Mouse (Mus musculus) spleen, adult 2 months (tissue): ENCODE results near the gene Gapvd1. TPM values are rescaled to one million over a fixed set of nuclear protein-coding genes. Genes with fewer than 3 reads are reported as not detected.

Experiments
- DNase-seq, 2 experiments: peaks; one replicate each; pipeline versions ENCODE4 v3.0.0 to v3.0.0-alpha.2; 2012 to 2021; ENCODE audit warnings: low spot score in 2 of 2, low read depth in 1 of 2
- H3K27ac ChIP-seq: fragments of 200-500 bp; 2 replicates; pipeline ENCODE4 v1.5.1; 2012; ENCODE audit warnings: low read length, inconsistent platforms; ENCODE audit not compliant: insufficient read depth
- H3K27me3 ChIP-seq: fragments of 200-500 bp; 2 replicates; pipeline ENCODE4 v1.6.1; 2012; ENCODE audit warnings: mild to moderate bottlenecking, moderate library complexity, low read length, inconsistent platforms; ENCODE audit not compliant: control insufficient read depth, insufficient read depth
- H3K36me3 ChIP-seq: fragments of 200-500 bp; 2 replicates; pipeline ENCODE4 v1.6.1; 2012; ENCODE audit warnings: mild to moderate bottlenecking, low read length, inconsistent platforms; ENCODE audit not compliant: control insufficient read depth, insufficient read depth
- H3K4me1 ChIP-seq: fragments of 200-500 bp; 2 replicates; pipeline ENCODE4 v1.6.1; 2011; ENCODE audit warnings: inconsistent platforms; ENCODE audit not compliant: control insufficient read depth, insufficient read depth, insufficient read length
- H3K4me3 ChIP-seq: fragments of 200-500 bp; 2 replicates; pipeline ENCODE4 v1.5.1; 2011; ENCODE audit warnings: mild to moderate bottlenecking, inconsistent platforms; ENCODE audit not compliant: insufficient read depth, insufficient read length; ENCODE audit errors: extremely low read depth
- CTCF ChIP-seq: fragments of 200-500 bp; IDR thresholded peaks from 2 replicates; pipeline ENCODE4 v1.5.1; 2011; ENCODE audit warnings: mild to moderate bottlenecking, inconsistent platforms; ENCODE audit not compliant: insufficient read depth, insufficient read length, insufficient replicate concordance; ENCODE audit errors: extremely low read depth
- POLR2A ChIP-seq: fragments of 200-500 bp; IDR thresholded peaks from 2 replicates; pipeline ENCODE4 v1.6.1; 2011; ENCODE audit warnings: low read depth, low read length, inconsistent platforms
- WGBS: fragments of 180-500 bp; shearing (Covaris S2); methylation state at CpG from one replicate; pipeline ENCODE4 v1.1.7; 2018; 5-methylcytosine and 5-hydroxymethylcytosine counted together
- polyA plus RNA-seq: library from polyadenylated mRNA; depleted of rRNA; stranded (reverse); fragments of >200 nt; gene quantifications from 2 replicates; pipeline ENCODE4 v1.2.3, GENCODE M21; 2012

Gapvd1 gene
- polyA plus RNA-seq, 1 experiment: 15.3 TPM

DNA sequence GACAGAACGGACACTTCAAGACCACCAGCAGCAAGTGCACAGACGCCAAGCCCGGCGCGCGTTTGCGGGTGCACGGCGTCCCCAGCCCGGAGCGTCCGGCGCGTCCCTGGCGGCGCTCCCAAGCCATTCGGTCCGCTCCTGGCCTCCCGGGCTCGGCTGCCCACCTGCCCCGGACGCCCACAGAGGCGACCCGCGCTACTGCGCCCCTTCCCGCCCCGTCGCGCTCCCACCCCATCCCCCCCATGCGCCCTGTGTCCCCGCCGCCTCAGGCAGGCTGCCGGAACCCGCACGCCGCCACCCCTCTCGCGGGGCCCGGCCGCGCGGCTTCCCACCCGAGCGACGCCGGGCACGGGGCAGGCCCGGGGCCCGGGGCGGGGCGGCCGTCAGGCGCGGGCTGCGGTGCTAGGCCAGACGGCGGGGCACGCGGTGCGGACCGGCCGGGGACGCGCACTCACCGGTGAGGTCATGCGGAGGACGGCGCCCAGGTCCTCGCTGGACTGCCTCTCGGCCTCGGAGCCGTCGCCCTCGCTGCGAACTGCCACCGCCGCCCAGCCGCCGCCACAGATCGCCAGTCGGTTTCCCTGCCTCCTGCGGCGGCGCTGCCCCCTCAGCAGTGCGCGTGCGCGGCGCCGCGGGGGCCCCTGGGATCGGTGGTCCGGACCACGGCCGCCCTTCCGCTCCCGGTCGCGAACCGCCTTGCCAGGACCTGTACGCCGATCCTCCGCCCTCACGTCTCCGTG, 1.1 kb downstream of the Gapvd1 start:
- H3K36me3 ChIP-seq: no peaks in the 10 kb centered on the region
- DNase-seq: peak; percentile 74 to 87
- WGBS: under 1% methylated on average over 91 of the region's 106 CpGs
- peak overlapping the region; percentile 100 for H3K4me3 ChIP-seq
- TF ChIP-seq POLR2A (peak; percentile 48), CTCF (no peak)
- H3K27ac ChIP-seq: peak overlapping the region; percentile 95
- no peaks in the 10 kb centered on the region for H3K27me3 ChIP-seq
- H3K4me1 ChIP-seq: peaks cover 2% of the 10 kb centered on the region

DNA sequence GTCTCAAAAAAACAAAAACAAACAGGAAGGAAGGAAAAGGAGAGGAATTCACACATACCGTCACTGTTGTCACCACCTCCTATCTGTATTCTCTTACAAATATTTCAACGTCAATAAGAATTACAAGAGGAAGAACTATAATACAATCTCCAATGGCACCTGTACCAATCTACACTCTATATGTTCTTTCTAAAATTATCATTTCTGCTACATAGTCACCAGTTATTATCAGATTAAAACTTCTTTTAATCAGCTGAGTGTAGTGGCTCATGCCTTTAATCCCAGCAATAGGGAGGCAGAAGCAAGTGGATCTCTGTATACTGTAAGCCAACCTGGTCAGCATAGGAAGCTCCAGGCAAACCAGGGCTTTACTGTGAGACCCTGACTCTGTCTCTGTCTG, 4.8 kb downstream of the Gapvd1 start:
- no peaks in the 10 kb centered on the region for H3K27me3 ChIP-seq
- no peak for DNase-seq
- H3K4me3 ChIP-seq: no peak overlapping the region
- H3K36me3 ChIP-seq: no peaks in the 10 kb centered on the region
- TF ChIP-seq POLR2A (no peak), CTCF (no peak)
- H3K27ac ChIP-seq: no peak overlapping the region
- peaks cover 2% of the 10 kb centered on the region for H3K4me1 ChIP-seq
- 73% methylated on average over 2 of the region's 2 CpGs for WGBS

DNA sequence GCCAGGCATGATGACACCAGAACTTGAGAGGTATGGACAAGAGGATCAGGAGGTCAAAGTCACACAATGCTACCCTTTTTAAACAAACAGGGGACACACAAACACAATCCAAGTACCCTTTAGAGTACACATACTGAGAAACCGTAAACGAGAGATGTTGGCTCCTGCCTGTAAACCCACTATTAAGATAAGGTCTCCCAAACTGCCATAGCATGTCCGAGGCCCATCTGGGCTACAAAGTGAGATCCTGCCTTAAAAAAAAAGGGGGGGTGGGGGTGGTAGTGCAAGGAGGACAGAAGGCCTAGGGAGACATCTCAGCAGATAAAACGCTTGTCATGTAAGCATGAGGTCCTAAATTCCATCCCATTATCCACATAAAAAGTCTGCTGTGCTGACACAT, 6.6 kb downstream of the Gapvd1 start:
- 81% methylated on average over 4 of the region's 4 CpGs for WGBS
- H3K27ac ChIP-seq: no peak overlapping the region
- no peak overlapping the region for H3K4me3 ChIP-seq
- peaks cover 2% of the 10 kb centered on the region; the same call in 1 of the 2 replicates for H3K36me3 ChIP-seq
- no peaks in the 10 kb centered on the region for H3K27me3 ChIP-seq
- no peak for DNase-seq
- peaks cover 3% of the 10 kb centered on the region for H3K4me1 ChIP-seq
- TF ChIP-seq CTCF (no peak), POLR2A (no peak)

DNA sequence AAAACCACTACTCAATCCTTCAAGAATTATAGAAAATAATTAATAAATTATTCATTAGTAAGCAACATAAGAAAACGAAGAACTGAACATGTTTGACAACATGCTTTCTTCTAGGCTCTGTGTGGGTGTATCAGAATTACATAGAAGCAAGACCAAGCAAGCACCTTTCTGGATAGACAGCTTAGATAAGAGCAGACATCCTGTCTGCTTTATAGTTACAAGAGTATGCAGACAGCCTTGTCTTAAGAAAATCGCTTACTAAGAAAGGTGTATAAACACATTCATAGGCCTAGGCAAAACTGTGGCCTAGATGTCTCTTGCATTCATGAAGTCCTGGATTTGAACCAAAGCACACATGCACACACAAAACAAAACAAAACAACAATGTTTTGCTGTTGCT, 9.4 kb downstream of the Gapvd1 start:
- H3K4me3 ChIP-seq: no peak overlapping the region
- peaks cover 2% of the 10 kb centered on the region; the same call in 1 of the 2 replicates for H3K36me3 ChIP-seq
- no peaks in the 10 kb centered on the region for H3K27me3 ChIP-seq
- DNase-seq: no peak
- peaks cover 2% of the 10 kb centered on the region for H3K4me1 ChIP-seq
- no peak overlapping the region for H3K27ac ChIP-seq
- 73% methylated on average over 2 of the region's 2 CpGs for WGBS
- no peak for TF ChIP-seq CTCF
- TF ChIP-seq POLR2A: no peak

DNA sequence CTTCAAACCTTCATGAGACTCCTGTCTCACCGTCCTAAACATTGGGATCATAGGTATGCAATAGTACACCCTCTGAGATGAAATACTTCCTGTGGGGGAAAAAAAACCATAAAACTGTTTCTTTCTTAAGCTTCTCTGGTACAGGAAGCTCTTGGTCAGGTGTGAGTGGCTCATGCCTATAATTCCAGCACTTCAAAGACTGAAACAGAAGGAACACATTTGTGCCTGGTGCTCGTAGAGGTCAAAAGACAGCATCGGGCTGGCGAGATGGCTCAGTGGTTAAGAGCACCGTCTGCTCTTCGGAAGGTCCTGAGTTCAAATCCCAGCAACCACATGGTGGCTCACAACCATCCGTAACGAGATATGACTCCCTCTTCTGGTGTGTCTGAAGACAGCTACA, 10.6 kb downstream of the Gapvd1 start:
- Histone ChIP-seq H3K27ac (no peak overlapping the region), H3K4me3 (no peak overlapping the region), H3K36me3 (peaks cover 2% of the 10 kb centered on the region; the same call in 1 of the 2 replicates), H3K4me1 (peaks cover 2% of the 10 kb centered on the region; the same call in 1 of the 2 replicates), H3K27me3 (no peaks in the 10 kb centered on the region)
- no peak for DNase-seq
- 76% methylated on average over 8 of the region's 8 CpGs for WGBS
- TF ChIP-seq CTCF (no peak), POLR2A (no peak)

DNA sequence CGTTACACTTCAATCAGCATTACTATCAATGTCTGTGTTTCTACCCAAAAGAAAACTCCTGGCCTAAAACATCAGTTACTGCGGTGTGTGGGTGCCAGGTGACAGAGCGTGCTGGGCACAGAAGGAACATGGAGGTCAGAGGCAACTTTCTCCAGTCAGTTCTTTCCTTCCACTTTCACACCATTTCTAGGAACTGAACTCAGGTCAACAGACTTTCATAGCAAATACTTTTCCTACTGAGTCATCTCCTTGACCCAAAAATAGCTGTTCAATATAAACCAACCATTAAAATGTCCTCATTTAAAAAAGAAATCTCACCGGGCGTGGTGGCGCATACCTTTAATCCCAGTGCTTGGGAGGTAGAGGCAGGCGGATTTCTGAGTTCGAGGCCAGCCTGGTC, 12.4 kb downstream of the Gapvd1 start:
- no peak for TF ChIP-seq CTCF
- no peak for TF ChIP-seq POLR2A

More for the DNA sequence above, 12.4 kb downstream of the Gapvd1 start:
- Histone ChIP-seq H3K4me1 (peaks cover 2% of the 10 kb centered on the region; the same call in 1 of the 2 replicates), H3K27me3 (no peaks in the 10 kb centered on the region), H3K4me3 (no peak overlapping the region), H3K36me3 (peaks cover 2% of the 10 kb centered on the region; the same call in 1 of the 2 replicates), H3K27ac (no peak overlapping the region)
- 91% methylated on average over 8 of the region's 8 CpGs for WGBS
- no peak for DNase-seq
